Mouse (Mus musculus): ENCODE data around the gene Abcg8. TPM values are rescaled to one million over a fixed set of nuclear protein-coding genes. Genes with fewer than 3 reads are reported as not detected.

Gene Abcg8
- polyA plus RNA-seq, 1 experiment from 2014 or later = 0.17 TPM

- no peak overlapping the region for H3K4me2 ChIP-seq (ENCODE audit: low read depth, low read length, severe bottlenecking)
- ATAC-seq (replicated peaks; ENCODE audit: low FRiP score) (no peak), DNase-seq (ENCODE audit: low spot score) (no peak)
- H3K9me3 ChIP-seq (ENCODE audit: control insufficient read depth, low read length) = no peaks in the 10 kb centered on the region
- H3K9ac ChIP-seq (ENCODE audit: low read length) = no peak overlapping the region
- H3K4me3 ChIP-seq (ENCODE audit: low read depth, low read length) = no peak overlapping the region
- H3K36me3 ChIP-seq (ENCODE audit: control insufficient read depth, insufficient read depth, low read length) = peaks cover under 1% of the 10 kb centered on the region; the same call in 1 of the 2 replicates
- H3K4me1 ChIP-seq (replicated peaks; ENCODE audit: control insufficient read depth, insufficient read depth, low read length) = no peaks in the 10 kb centered on the region
- 92% methylated on average over 3 of the region's 3 CpGs for WGBS
- H3K27me3 ChIP-seq (ENCODE audit: control insufficient read depth, insufficient read depth, low read length) = no peaks in the 10 kb centered on the region
- no peak overlapping the region for H3K27ac ChIP-seq (ENCODE audit: low read depth, low read length)
Measured at GRCm38 (mm10) chr17:84725163-84725562, 49.1 kb downstream of the Abcg8 start.

DNA sequence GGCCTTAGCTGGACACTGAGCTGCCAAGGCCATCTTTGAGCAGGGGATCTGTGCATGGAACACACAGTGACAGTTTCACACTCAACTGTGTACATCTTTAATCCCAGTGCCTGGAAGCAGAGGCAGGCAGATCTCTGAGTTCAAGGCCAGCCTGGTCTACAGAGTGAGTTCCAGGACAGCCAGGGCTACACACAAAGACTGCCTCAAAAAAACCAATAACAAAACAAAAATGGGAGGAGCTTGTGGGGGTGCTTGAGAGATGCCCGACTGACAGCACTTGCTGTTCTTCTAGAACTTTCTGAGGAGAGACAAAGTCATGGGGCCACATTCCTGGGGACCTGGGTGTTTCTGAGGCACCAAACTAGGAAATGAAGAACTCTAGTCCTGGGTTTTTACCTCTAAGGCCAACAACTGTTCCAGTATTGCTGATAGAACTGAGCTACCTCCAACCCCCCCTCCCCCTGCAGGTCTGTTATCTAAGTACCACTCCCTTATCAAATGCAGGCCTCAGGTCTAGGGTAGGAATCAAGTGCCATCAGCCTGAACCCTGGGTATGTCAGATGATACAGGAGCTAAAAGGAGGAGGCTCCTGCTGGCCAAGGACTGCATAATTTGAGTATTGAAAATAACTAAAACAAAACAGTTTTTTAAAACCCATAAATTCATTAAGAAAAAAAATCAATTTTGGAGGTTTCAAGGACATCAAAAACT is 52.3 kb downstream of the Abcg8 start:
- no peak overlapping the region for H3K9ac ChIP-seq (ENCODE audit: low read length)
- ATAC-seq (replicated peaks; ENCODE audit: low FRiP score) (no peak), DNase-seq (ENCODE audit: low spot score) (no peak)
- no peak overlapping the region for H3K27ac ChIP-seq (ENCODE audit: low read depth, low read length)
- H3K36me3 ChIP-seq (ENCODE audit: control insufficient read depth, insufficient read depth, low read length) = peaks cover 6% of the 10 kb centered on the region; the same call in 1 of the 2 replicates
- no peak overlapping the region for H3K4me2 ChIP-seq (ENCODE audit: low read depth, low read length, severe bottlenecking)
- no peaks in the 10 kb centered on the region for H3K9me3 ChIP-seq (ENCODE audit: control insufficient read depth, low read length)
- WGBS = 71% methylated on average over 1 of the region's 1 CpGs
- H3K27me3 ChIP-seq (ENCODE audit: control insufficient read depth, insufficient read depth, low read length) = no peaks in the 10 kb centered on the region
- no peaks in the 10 kb centered on the region for H3K4me1 ChIP-seq (replicated peaks; ENCODE audit: control insufficient read depth, insufficient read depth, low read length)
- H3K4me3 ChIP-seq (ENCODE audit: low read depth, low read length) = no peak overlapping the region

GRCm38 (mm10) chr17:84729140-84729539 is 53.0 kb downstream of the Abcg8 start:
- no peaks in the 10 kb centered on the region for H3K4me1 ChIP-seq (replicated peaks; ENCODE audit: control insufficient read depth, insufficient read depth, low read length)
- no peaks in the 10 kb centered on the region for H3K9me3 ChIP-seq (ENCODE audit: control insufficient read depth, low read length)
- H3K27ac ChIP-seq (ENCODE audit: low read depth, low read length) = no peak overlapping the region
- H3K9ac ChIP-seq (ENCODE audit: low read length) = no peak overlapping the region
- ATAC-seq (replicated peaks; ENCODE audit: low FRiP score) (no peak), DNase-seq (ENCODE audit: low spot score) (no peak)
- H3K4me3 ChIP-seq (ENCODE audit: low read depth, low read length) = no peak overlapping the region
- no peak overlapping the region for H3K4me2 ChIP-seq (ENCODE audit: low read depth, low read length, severe bottlenecking)
- WGBS = 97% methylated on average over 5 of the region's 5 CpGs
- H3K36me3 ChIP-seq (ENCODE audit: control insufficient read depth, insufficient read depth, low read length) = peaks cover 6% of the 10 kb centered on the region; the same call in 1 of the 2 replicates
- no peaks in the 10 kb centered on the region for H3K27me3 ChIP-seq (ENCODE audit: control insufficient read depth, insufficient read depth, low read length)

- Histone ChIP-seq H3K27me3 (ENCODE audit: control insufficient read depth, insufficient read depth, low read length) (no peaks in the 10 kb centered on the region), H3K27ac (ENCODE audit: low read depth, low read length) (no peak overlapping the region), H3K4me1 (replicated peaks; ENCODE audit: control insufficient read depth, insufficient read depth, low read length) (no peaks in the 10 kb centered on the region), H3K4me3 (ENCODE audit: low read depth, low read length) (no peak overlapping the region), H3K4me2 (ENCODE audit: low read depth, low read length, severe bottlenecking) (no peak overlapping the region), H3K36me3 (ENCODE audit: control insufficient read depth, insufficient read depth, low read length) (peaks cover 6% of the 10 kb centered on the region; the same call in 1 of the 2 replicates), H3K9ac (ENCODE audit: low read length) (no peak overlapping the region), H3K9me3 (ENCODE audit: control insufficient read depth, low read length) (no peaks in the 10 kb centered on the region)
- DNase-seq (ENCODE audit: low spot score) (no peak), ATAC-seq (replicated peaks; ENCODE audit: low FRiP score) (no peak)
- WGBS = 93% methylated on average over 12 of the region's 12 CpGs
Measured at GRCm38 (mm10) chr17:84731361-84731760, 55.3 kb downstream of the Abcg8 start.

DNA sequence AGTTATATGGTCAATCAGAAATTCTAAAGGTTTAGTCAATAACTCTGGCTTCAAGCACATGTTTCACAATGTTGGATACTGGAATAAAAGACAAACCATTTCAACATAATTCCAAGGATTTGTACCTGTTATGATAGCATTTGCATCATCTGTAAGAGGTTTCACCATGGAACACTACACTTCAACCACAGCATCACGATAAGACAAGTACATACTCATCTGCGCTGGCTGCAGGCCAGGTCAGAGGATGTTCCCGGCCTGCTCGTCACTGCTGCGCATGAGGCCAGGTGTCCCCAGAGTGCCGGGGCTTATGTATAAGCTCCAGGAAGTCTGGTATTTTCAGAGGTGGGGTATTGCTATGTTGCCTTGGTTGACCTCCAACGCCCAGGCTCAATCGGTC is 56.5 kb downstream of the Abcg8 start:
- H3K9ac ChIP-seq (ENCODE audit: low read length) = no peak overlapping the region
- H3K27me3 ChIP-seq (ENCODE audit: control insufficient read depth, insufficient read depth, low read length) = no peaks in the 10 kb centered on the region
- no peak overlapping the region for H3K4me3 ChIP-seq (ENCODE audit: low read depth, low read length)
- 99% methylated on average over 8 of the region's 8 CpGs for WGBS
- ATAC-seq (replicated peaks; ENCODE audit: low FRiP score) (no peak), DNase-seq (ENCODE audit: low spot score) (no peak)
- peaks cover 6% of the 10 kb centered on the region; the same call in 1 of the 2 replicates for H3K36me3 ChIP-seq (ENCODE audit: control insufficient read depth, insufficient read depth, low read length)
- H3K4me1 ChIP-seq (replicated peaks; ENCODE audit: control insufficient read depth, insufficient read depth, low read length) = no peaks in the 10 kb centered on the region
- no peak overlapping the region for H3K27ac ChIP-seq (ENCODE audit: low read depth, low read length)
- no peaks in the 10 kb centered on the region for H3K9me3 ChIP-seq (ENCODE audit: control insufficient read depth, low read length)
- no peak overlapping the region for H3K4me2 ChIP-seq (ENCODE audit: low read depth, low read length, severe bottlenecking)

DNA sequence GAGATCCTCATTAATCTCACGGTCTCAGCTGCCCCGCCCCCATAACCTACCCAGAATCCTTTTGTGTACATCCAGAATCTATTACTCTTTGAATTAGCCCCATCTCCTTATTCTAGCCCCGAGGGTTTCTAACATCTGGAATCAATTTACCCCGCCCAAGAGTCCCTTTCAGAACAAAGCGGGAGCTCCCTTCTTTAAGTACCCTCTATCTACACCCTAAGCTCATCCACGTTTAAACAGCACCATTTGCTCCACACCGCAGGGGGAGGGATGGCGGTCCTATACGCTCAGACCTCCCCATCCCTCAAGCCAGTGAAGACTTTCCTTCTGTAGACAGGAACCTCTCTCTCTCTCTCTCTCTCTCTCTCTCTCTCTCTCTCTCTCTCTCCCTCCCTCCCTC is 60.6 kb downstream of the Abcg8 start:
- no peak for ATAC-seq (replicated peaks; ENCODE audit: low FRiP score)
- Histone ChIP-seq H3K9ac (ENCODE audit: low read length) (no peak overlapping the region), H3K4me2 (ENCODE audit: low read depth, low read length, severe bottlenecking) (no peak overlapping the region), H3K9me3 (ENCODE audit: control insufficient read depth, low read length) (no peaks in the 10 kb centered on the region), H3K36me3 (ENCODE audit: control insufficient read depth, insufficient read depth, low read length) (no peaks in the 10 kb centered on the region; the same call in 1 of the 2 replicates), H3K27ac (ENCODE audit: low read depth, low read length) (no peak overlapping the region), H3K4me3 (ENCODE audit: low read depth, low read length) (no peak overlapping the region), H3K27me3 (ENCODE audit: control insufficient read depth, insufficient read depth, low read length) (no peaks in the 10 kb centered on the region), H3K4me1 (replicated peaks; ENCODE audit: control insufficient read depth, insufficient read depth, low read length) (no peaks in the 10 kb centered on the region)
- WGBS = 76% methylated on average over 9 of the region's 9 CpGs
- DNase-seq (ENCODE audit: low spot score) = no peak

- no peak overlapping the region for H3K27ac ChIP-seq (ENCODE audit: low read depth, low read length)
- no peak overlapping the region for H3K4me2 ChIP-seq (ENCODE audit: low read depth, low read length, severe bottlenecking)
- DNase-seq (ENCODE audit: low spot score) = no peak
- H3K36me3 ChIP-seq (ENCODE audit: control insufficient read depth, insufficient read depth, low read length) = no peaks in the 10 kb centered on the region; the same call in 1 of the 2 replicates
- no peaks in the 10 kb centered on the region for H3K27me3 ChIP-seq (ENCODE audit: control insufficient read depth, insufficient read depth, low read length)
- no peak overlapping the region for H3K4me3 ChIP-seq (ENCODE audit: low read depth, low read length)
- H3K4me1 ChIP-seq (replicated peaks; ENCODE audit: control insufficient read depth, insufficient read depth, low read length) = no peaks in the 10 kb centered on the region
- H3K9ac ChIP-seq (ENCODE audit: low read length) = no peak overlapping the region
- WGBS = 85% methylated on average over 9 of the region's 9 CpGs
- no peak for ATAC-seq (replicated peaks; ENCODE audit: low FRiP score)
- H3K9me3 ChIP-seq (ENCODE audit: control insufficient read depth, low read length) = no peaks in the 10 kb centered on the region
Measured at GRCm38 (mm10) chr17:84738073-84738797, 62.1 kb downstream of the Abcg8 start.

DNA sequence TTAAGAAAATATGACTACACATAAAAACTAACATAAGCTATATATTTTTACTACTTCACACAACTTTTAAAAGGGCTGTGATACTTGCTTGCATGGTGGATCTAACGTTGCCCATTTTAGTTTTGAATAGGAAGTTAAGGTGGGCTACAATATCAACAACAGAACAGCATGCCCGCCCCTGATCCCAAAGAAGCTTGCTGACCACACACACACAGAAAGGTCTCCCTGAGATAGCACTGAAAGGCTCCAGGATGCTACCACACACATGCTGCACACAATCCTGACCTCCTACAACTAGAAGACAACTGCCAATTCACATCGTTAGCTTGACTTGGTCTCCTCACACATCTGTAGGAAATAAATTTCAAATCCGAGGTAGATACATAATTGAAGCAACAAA is 68.2 kb downstream of the Abcg8 start:
- no peaks in the 10 kb centered on the region for H3K27me3 ChIP-seq (ENCODE audit: control insufficient read depth, insufficient read depth, low read length)
- no peak for DNase-seq (ENCODE audit: low spot score)
- H3K9me3 ChIP-seq (ENCODE audit: control insufficient read depth, low read length) = no peaks in the 10 kb centered on the region
- H3K4me1 ChIP-seq (replicated peaks; ENCODE audit: control insufficient read depth, insufficient read depth, low read length) = no peaks in the 10 kb centered on the region
- no peak overlapping the region for H3K9ac ChIP-seq (ENCODE audit: low read length)
- no peaks in the 10 kb centered on the region for H3K36me3 ChIP-seq (ENCODE audit: control insufficient read depth, insufficient read depth, low read length)
- H3K4me3 ChIP-seq (ENCODE audit: low read depth, low read length) = no peak overlapping the region
- H3K27ac ChIP-seq (ENCODE audit: low read depth, low read length) = no peak overlapping the region
- no peak for ATAC-seq (replicated peaks; ENCODE audit: low FRiP score)
- 69% methylated on average over 4 of the region's 4 CpGs for WGBS
- no peak overlapping the region for H3K4me2 ChIP-seq (ENCODE audit: low read depth, low read length, severe bottlenecking)
